ENCODE assay signal across 8 mouse cellular contexts in genomic region chr9:56418738-56419239, GRCm38 (mm10). TPM values are rescaled to one million over a fixed set of nuclear protein-coding genes. Genes with fewer than 3 reads are reported as not detected.
DNase-seq lines count a peak whose midpoint lies in the region; ATAC-seq and TF ChIP-seq lines count a peak whose summit lies in the region.

No protein-coding gene starts in this region.

- no peaks in the 10 kb centered on the region for H3K9me3 ChIP-seq in embryonic facial prominence, embryonic 15.5 days (replicated peaks)
- H3K9me3 ChIP-seq in heart, embryonic 12.5 days (replicated peaks) = no peaks in the 10 kb centered on the region
- H3K9me3 ChIP-seq in kidney, postnatal 0 days (replicated peaks; ENCODE audit: low read length) = no peaks in the 10 kb centered on the region
- no peaks in the 10 kb centered on the region for H3K9me3 ChIP-seq in liver, embryonic 11.5 days (ENCODE audit: control insufficient read depth, low read length)
- no peaks in the 10 kb centered on the region for H3K9me3 ChIP-seq in stomach, embryonic 16.5 days (replicated peaks; ENCODE audit: control insufficient read depth, low read length)

- H3ac ChIP-seq in myocyte (ENCODE audit: control insufficient read depth, insufficient read length) = peak overlapping the region; percentile 62

- peak overlapping the region; percentile 60 for H3K9ac ChIP-seq in embryonic facial prominence, embryonic 15.5 days
- peak overlapping the region; percentile 78 for H3K9ac ChIP-seq in heart, embryonic 12.5 days
- H3K9ac ChIP-seq in kidney, postnatal 0 days (ENCODE audit: low read depth, low read length) = peak overlapping the region; percentile 74
- H3K9ac ChIP-seq in liver, embryonic 11.5 days (ENCODE audit: low read depth, low read length) = peak overlapping the region; percentile 75
- H3K9ac ChIP-seq in stomach, embryonic 16.5 days (ENCODE audit: low read length) = peak overlapping the region; percentile 88

- peak; percentile 67 for TF ChIP-seq POLR2A in myocyte (IDR thresholded peaks at IDR 0.05; ENCODE audit: insufficient read length, low read depth)

- peak overlapping the region; percentile 70 for H3K4me2 ChIP-seq in embryonic facial prominence, embryonic 15.5 days (replicated peaks)
- H3K4me2 ChIP-seq in heart, embryonic 12.5 days = peak overlapping the region; percentile 70
- H3K4me2 ChIP-seq in kidney, postnatal 0 days (ENCODE audit: low read length) = peak overlapping the region; percentile 60
- H3K4me2 ChIP-seq in liver, embryonic 11.5 days = peak overlapping the region; percentile 78
- H3K4me2 ChIP-seq in myocyte (ENCODE audit: low read depth) = peak overlapping the region; percentile 91
- H3K4me2 ChIP-seq in stomach, embryonic 16.5 days (ENCODE audit: low read depth, low read length) = peak overlapping the region; percentile 59

- peak; percentile 35 for ATAC-seq in embryonic facial prominence, embryonic 15.5 days (ENCODE audit: insufficient number of reproducible peaks, low FRiP score, low TSS enrichment, low read depth)
- ATAC-seq in heart, embryonic 12.5 days (ENCODE audit: insufficient number of reproducible peaks, low FRiP score) = peak; percentile 33; the same call in 1 of the 2 replicates
- ATAC-seq in kidney, postnatal 0 days (replicated peaks; ENCODE audit: low FRiP score, low read depth) = peak; percentile 31; the same call in 1 of the 2 replicates
- peak; percentile 23 for ATAC-seq in liver, embryonic 11.5 days (replicated peaks; ENCODE audit: low FRiP score)
- peak; percentile 9; the same call in 1 of the 2 replicates for ATAC-seq in stomach, embryonic 16.5 days (ENCODE audit: insufficient read depth, low FRiP score)

- H3K4me1 ChIP-seq in embryonic facial prominence, embryonic 15.5 days = peaks cover 41% of the 10 kb centered on the region
- H3K4me1 ChIP-seq in heart, embryonic 12.5 days (replicated peaks) = peaks cover 38% of the 10 kb centered on the region
- peaks cover 6% of the 10 kb centered on the region; the same call in 1 of the 2 replicates for H3K4me1 ChIP-seq in kidney, postnatal 0 days (replicated peaks; ENCODE audit: insufficient read depth, low read length)
- H3K4me1 ChIP-seq in liver, embryonic 11.5 days (replicated peaks; ENCODE audit: control insufficient read depth, insufficient read depth, low read length) = peaks cover 19% of the 10 kb centered on the region
- H3K4me1 ChIP-seq in stomach, embryonic 16.5 days (ENCODE audit: control insufficient read depth, insufficient read depth, low read length) = peaks cover 25% of the 10 kb centered on the region

- peak overlapping the region; percentile 89 for H3K4me3 ChIP-seq in embryonic facial prominence, embryonic 15.5 days (replicated peaks)
- H3K4me3 ChIP-seq in heart, embryonic 12.5 days = peak overlapping the region; percentile 65
- H3K4me3 ChIP-seq in kidney, postnatal 0 days (replicated peaks; ENCODE audit: low read depth, low read length) = peak overlapping the region; percentile 75
- H3K4me3 ChIP-seq in liver, embryonic 11.5 days (ENCODE audit: low read depth, low read length) = peak overlapping the region; percentile 89
- H3K4me3 ChIP-seq in myocyte = peak overlapping the region; percentile 67
- peak overlapping the region; percentile 86 for H3K4me3 ChIP-seq in stomach, embryonic 16.5 days (replicated peaks; ENCODE audit: low read length)

- H3K27me3 ChIP-seq in embryonic facial prominence, embryonic 15.5 days = no peaks in the 10 kb centered on the region
- H3K27me3 ChIP-seq in heart, embryonic 12.5 days (replicated peaks) = no peaks in the 10 kb centered on the region
- H3K27me3 ChIP-seq in kidney, postnatal 0 days (ENCODE audit: insufficient read depth, low read length) = no peaks in the 10 kb centered on the region
- no peaks in the 10 kb centered on the region for H3K27me3 ChIP-seq in liver, embryonic 11.5 days (replicated peaks; ENCODE audit: control insufficient read depth, insufficient read depth, low read length)
- H3K27me3 ChIP-seq in myocyte (ENCODE audit: control insufficient read depth, insufficient read depth, insufficient read length) = no peaks in the 10 kb centered on the region
- no peaks in the 10 kb centered on the region for H3K27me3 ChIP-seq in stomach, embryonic 16.5 days (ENCODE audit: control insufficient read depth, insufficient read depth, low read length)

- H3K79me2 ChIP-seq in myocyte (ENCODE audit: control insufficient read depth, insufficient read depth) = peaks cover 85% of the 10 kb centered on the region

- no peak; the same call in 1 of the 2 replicates for TF ChIP-seq CTCF in kidney, postnatal 0 days (IDR thresholded peaks at IDR 0.05; ENCODE audit: low read depth)

- WGBS in embryonic facial prominence, embryonic 15.5 days = 0% methylated on average over 11 of the region's 11 CpGs
- WGBS in heart, embryonic 12.5 days = under 1% methylated on average over 11 of the region's 11 CpGs
- WGBS in kidney, postnatal 0 days = 0% methylated on average over 11 of the region's 11 CpGs
- 0% methylated on average over 11 of the region's 11 CpGs for WGBS in liver, embryonic 11.5 days
- WGBS in stomach, embryonic 16.5 days = under 1% methylated on average over 11 of the region's 11 CpGs

- no peaks in the 10 kb centered on the region for H3K36me3 ChIP-seq in embryonic facial prominence, embryonic 15.5 days
- H3K36me3 ChIP-seq in heart, embryonic 12.5 days = no peaks in the 10 kb centered on the region
- no peaks in the 10 kb centered on the region for H3K36me3 ChIP-seq in kidney, postnatal 0 days (ENCODE audit: insufficient read depth, low read length)
- no peaks in the 10 kb centered on the region for H3K36me3 ChIP-seq in liver, embryonic 11.5 days (ENCODE audit: control insufficient read depth, insufficient read depth, low read length)
- H3K36me3 ChIP-seq in myocyte (ENCODE audit: control insufficient read depth, insufficient read depth) = no peaks in the 10 kb centered on the region
- no peaks in the 10 kb centered on the region for H3K36me3 ChIP-seq in stomach, embryonic 16.5 days (ENCODE audit: control insufficient read depth, insufficient read depth, low read length)

- H3K27ac ChIP-seq in embryonic facial prominence, embryonic 15.5 days (replicated peaks) = peak overlapping the region; percentile 92
- H3K27ac ChIP-seq in heart, embryonic 12.5 days (ENCODE audit: poor library complexity, severe bottlenecking) = peak overlapping the region; percentile 92
- peak overlapping the region; percentile 96 for H3K27ac ChIP-seq in kidney, postnatal 0 days
- H3K27ac ChIP-seq in liver, embryonic 11.5 days (ENCODE audit: low read depth, low read length) = peak overlapping the region; percentile 91
- peak overlapping the region; percentile 96 for H3K27ac ChIP-seq in stomach, embryonic 16.5 days (ENCODE audit: low read length)

- peak; percentile 98 for DNase-seq in 416B (ENCODE audit: low read depth)
- DNase-seq in adrenal gland, postnatal 25 days = peak; percentile 64
- peak; percentile 90 for DNase-seq in kidney, postnatal 0 days (ENCODE audit: low spot score)
- DNase-seq in liver, embryonic 11.5 days (ENCODE audit: low spot score) = peak; percentile 88

TF ChIP-seq in myocyte, 11 proteins besides CTCF, POLR2A, EP300 and RAD21:
- TF ChIP-seq MAX (IDR thresholded peaks at IDR 0.05; ENCODE audit: low read depth) (no peak), POLR2AphosphoS2 (IDR thresholded peaks at IDR 0.05; ENCODE audit: insufficient read length, low read depth) (peak; percentile 47)

RNA-seq across cellular contexts. Expression of gene Hmg20a, which starts 0.4 kb away (rescaled TPM):
- 41.6 and 52.3 TPM in 2 replicates for total RNA-seq in adrenal gland, postnatal 25 days (2021)
- polyA plus RNA-seq in embryonic facial prominence, embryonic 15.5 days (2015; fragmentation: Nextera tagmentation; extraction: Ambion mirVana) = 57.8 and 61.1 TPM in 2 replicates
- polyA plus RNA-seq in heart, embryonic 12.5 days (2016; fragmentation: Nextera tagmentation; extraction: Ambion mirVana) = 62.1 and 63.0 TPM in 2 replicates
- 36.2 and 39.1 TPM in 2 replicates for polyA plus RNA-seq in kidney, postnatal 0 days (2015; fragmentation: Nextera tagmentation; extraction: Ambion mirVana)
- 38.0 and 42.2 TPM in 2 replicates for polyA plus RNA-seq in liver, embryonic 11.5 days (2014; fragmentation: Nextera tagmentation; extraction: Ambion mirVana)
- polyA plus RNA-seq in myocyte (2012; fragmentation: generic; extraction: Trizol) = 13.8 TPM
- 46.2 and 48.3 TPM in 2 replicates for polyA plus RNA-seq in stomach, embryonic 16.5 days (2015; fragmentation: Nextera tagmentation; extraction: Ambion mirVana)

RNA-seq across cellular contexts. Expression of gene Peak1, which starts 0.9 kb away (rescaled TPM):
- total RNA-seq in adrenal gland, postnatal 25 days (2021) = 61.1 and 64.9 TPM in 2 replicates
- polyA plus RNA-seq in embryonic facial prominence, embryonic 15.5 days (2015; fragmentation: Nextera tagmentation; extraction: Ambion mirVana) = 11.2 and 13.8 TPM in 2 replicates
- polyA plus RNA-seq in heart, embryonic 12.5 days (2016; fragmentation: Nextera tagmentation; extraction: Ambion mirVana) = 15.0 and 16.3 TPM in 2 replicates
- polyA plus RNA-seq in kidney, postnatal 0 days (2015; fragmentation: Nextera tagmentation; extraction: Ambion mirVana) = 11.6 and 12.2 TPM in 2 replicates
- polyA plus RNA-seq in liver, embryonic 11.5 days (2014; fragmentation: Nextera tagmentation; extraction: Ambion mirVana) = 8.7 and 10.0 TPM in 2 replicates
- 13.3 TPM for polyA plus RNA-seq in myocyte (2012; fragmentation: generic; extraction: Trizol)
- polyA plus RNA-seq in stomach, embryonic 16.5 days (2015; fragmentation: Nextera tagmentation; extraction: Ambion mirVana) = 10.6 and 10.8 TPM in 2 replicates

Comparison
In these comparisons a context has a peak if more than half of its experiments do, and no peak if none do; other contexts are left out.
1. Peak in every context shown above with its lines: DNase-seq, ATAC-seq, H3K4me3 ChIP-seq and H3K27ac ChIP-seq.